Mouse (Mus musculus) left cerebral cortex, adult 11 months (tissue): ENCODE data around the gene Tub.

ENCODE experiments used
- DNase-seq: peaks from one replicate; pipeline ENCODE4 v3.0.0; 2022; ENCODE audit warnings: low spot score

The Tub gene

GRCm38 (mm10) chr7:108985934-108986708 lies 36.0 kb downstream of the Tub start:
- no peak for DNase-seq

- DNase-seq, result peak; percentile 58
Observed at GRCm38 (mm10) chr7:108991207-108991606, 41.1 kb downstream of the Tub start.

GRCm38 (mm10) chr7:108993230-108993629 lies 43.1 kb downstream of the Tub start:
- DNase-seq, result no peak

- DNase-seq, result no peak
Observed at GRCm38 (mm10) chr7:108993881-108994291, 43.7 kb downstream of the Tub start.

- DNase-seq, result no peak
Observed at GRCm38 (mm10) chr7:108996156-108996555, 46.0 kb downstream of the Tub start.

GRCm38 (mm10) chr7:109000315-109000954 lies 50.3 kb downstream of the Tub start:
- DNase-seq, result peak; percentile 67

GRCm38 (mm10) chr7:109001971-109002370 lies 51.8 kb downstream of the Tub start:
- no peak for DNase-seq

GRCm38 (mm10) chr7:109003653-109004052 lies 53.5 kb downstream of the Tub start:
- DNase-seq, result no peak

- no peak for DNase-seq
Observed at GRCm38 (mm10) chr7:109009260-109009659, 59.1 kb downstream of the Tub start.

- no peak for DNase-seq
Observed at GRCm38 (mm10) chr7:109010720-109011595, 60.8 kb downstream of the Tub start.

- peak; percentile 64 for DNase-seq
Observed at GRCm38 (mm10) chr7:109011596-109012180, 61.5 kb downstream of the Tub start.

- DNase-seq, result no peak
Observed at GRCm38 (mm10) chr7:109012575-109012974, 62.4 kb downstream of the Tub start.

GRCm38 (mm10) chr7:109012998-109013625 lies 63.0 kb downstream of the Tub start:
- DNase-seq, result no peak

GRCm38 (mm10) chr7:109014851-109015250 lies 64.7 kb downstream of the Tub start:
- no peak for DNase-seq

- no peak for DNase-seq
Observed at GRCm38 (mm10) chr7:109016378-109016923, 66.3 kb downstream of the Tub start.

- DNase-seq, result no peak
Observed at GRCm38 (mm10) chr7:109019243-109019642, 69.1 kb downstream of the Tub start.

- peak; percentile 71 for DNase-seq
Observed at GRCm38 (mm10) chr7:109021428-109021827, 71.3 kb downstream of the Tub start.

- no peak for DNase-seq
Observed at GRCm38 (mm10) chr7:109025743-109026142, 75.6 kb downstream of the Tub start.

GRCm38 (mm10) chr7:109026976-109027375 lies 76.8 kb downstream of the Tub start:
- no peak for DNase-seq

GRCm38 (mm10) chr7:109027721-109028120 lies 77.6 kb downstream of the Tub start:
- DNase-seq, result no peak

GRCm38 (mm10) chr7:109028204-109028603 lies 78.1 kb downstream of the Tub start:
- DNase-seq, result peak; percentile 72
